Mouse (Mus musculus): ENCODE measurements around the gene Olfr403.

DNA sequence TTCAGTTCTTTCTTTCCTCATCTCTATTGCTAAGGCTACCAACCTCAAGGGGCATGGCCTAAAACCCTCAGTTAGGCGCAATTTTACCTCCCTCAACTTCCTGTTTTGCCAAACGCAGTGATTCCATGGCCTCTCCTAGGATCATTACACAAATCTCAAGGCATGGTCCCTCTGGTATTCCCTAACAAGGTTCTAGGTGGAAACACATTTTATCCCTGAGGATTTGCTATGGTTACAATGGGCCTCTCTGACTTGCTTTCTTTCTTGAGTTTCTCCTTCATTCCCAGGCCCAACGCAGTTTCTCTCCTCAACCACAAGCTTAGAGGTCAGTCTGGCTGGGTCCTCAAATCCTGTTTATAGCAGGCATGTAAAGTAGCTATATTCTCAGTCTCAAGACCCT lies 32.8 kb upstream of the Olfr403 start, which contains the start of gene Olfr402:
- TF ChIP-seq CTCF (conservative IDR thresholded peaks at IDR 0.05; ENCODE audit: low read length) (no peak), NANOG (IDR thresholded peaks at IDR 0.05; ENCODE audit: borderline replicate concordance, low read length) (no peak), POU5F1 (IDR thresholded peaks at IDR 0.05; ENCODE audit: borderline replicate concordance, low read length) (no peak)

Measured in E14TG2a.4 (cell line).